Mouse (Mus musculus): ENCODE measurements around the gene Chrm3.
A peak's percentile ranks its signal among the peaks of the same experiment; 100 is the strongest.

Chrm3 gene

GRCm38 (mm10) chr13:10066829-10067618, 293.6 kb downstream of the Chrm3 start:
- DNase-seq: no peak

GRCm38 (mm10) chr13:10065776-10066175, 294.9 kb downstream of the Chrm3 start:
- DNase-seq: no peak

GRCm38 (mm10) chr13:10062681-10063080, 298.0 kb downstream of the Chrm3 start:
- DNase-seq: peak; percentile 39

GRCm38 (mm10) chr13:10058993-10059392, 301.7 kb downstream of the Chrm3 start:
- no peak for DNase-seq

GRCm38 (mm10) chr13:10057644-10058198, 302.9 kb downstream of the Chrm3 start:
- DNase-seq: no peak

DNA sequence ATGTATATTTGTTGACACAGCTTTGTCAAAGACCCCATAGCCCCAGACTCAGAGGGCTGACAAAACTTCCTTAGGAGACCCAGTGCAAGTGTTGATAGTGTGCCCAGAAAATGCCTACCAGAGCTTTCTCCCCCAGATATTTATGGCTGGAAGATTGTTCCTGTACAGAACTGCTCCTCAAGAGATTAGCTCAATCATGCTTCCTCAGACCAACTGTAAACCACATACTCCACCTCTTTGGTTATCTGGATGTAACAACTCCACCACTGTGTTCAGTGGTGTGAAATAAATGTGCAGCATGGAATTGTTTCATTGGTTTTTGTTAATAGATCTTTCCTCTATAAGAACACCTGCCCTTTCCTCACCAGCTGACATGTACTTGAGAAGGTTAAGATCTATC, 306.6 kb downstream of the Chrm3 start:
- no peak for DNase-seq

GRCm38 (mm10) chr13:10053301-10053889, 307.3 kb downstream of the Chrm3 start:
- no peak for DNase-seq

- no peak for DNase-seq
Observed at GRCm38 (mm10) chr13:10045651-10046350, 314.8 kb downstream of the Chrm3 start.

DNA sequence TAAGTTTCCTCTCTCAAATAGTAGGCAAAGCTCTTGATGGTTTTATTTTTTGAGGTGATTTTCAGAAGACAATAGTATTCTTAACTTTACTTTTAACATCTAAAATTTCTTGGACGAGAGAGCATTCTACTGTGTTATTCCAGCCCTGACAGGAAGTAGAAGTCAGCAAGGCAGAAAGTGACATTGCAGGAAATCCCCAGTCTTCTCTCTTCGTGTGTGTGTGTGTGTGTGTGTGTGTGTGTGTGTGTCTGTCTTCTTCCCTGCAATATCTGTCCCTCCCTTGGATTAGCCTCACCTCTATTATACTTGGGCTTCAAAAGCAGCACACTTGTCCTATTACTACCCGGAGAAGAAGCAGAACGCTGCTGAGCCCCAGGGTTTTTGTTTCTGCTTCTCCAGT, 316.6 kb downstream of the Chrm3 start:
- DNase-seq: peak; percentile 42

- no peak for DNase-seq
Observed at GRCm38 (mm10) chr13:10033570-10034399, 326.9 kb downstream of the Chrm3 start.

GRCm38 (mm10) chr13:10031547-10031946, 329.1 kb downstream of the Chrm3 start:
- DNase-seq: no peak

DNA sequence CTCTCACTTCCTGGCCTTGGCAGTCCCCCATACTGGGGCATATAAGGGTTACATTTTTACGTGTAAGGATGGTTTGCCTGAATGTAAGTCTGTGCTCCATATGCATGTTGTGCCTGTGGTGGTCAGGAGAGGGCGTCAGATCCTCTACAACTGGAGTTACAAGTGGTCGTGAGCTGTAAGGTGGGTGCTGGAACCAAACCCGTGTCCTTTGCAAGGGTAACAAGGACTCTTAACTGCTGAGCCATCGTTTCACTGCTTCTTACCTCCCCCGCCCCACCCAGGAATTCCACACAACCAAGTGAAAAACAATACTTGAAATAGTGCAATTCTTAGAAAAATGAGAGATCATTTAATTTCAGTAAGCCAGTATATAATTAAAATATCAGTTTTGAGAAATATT, 330.7 kb downstream of the Chrm3 start:
- DNase-seq: no peak

DNA sequence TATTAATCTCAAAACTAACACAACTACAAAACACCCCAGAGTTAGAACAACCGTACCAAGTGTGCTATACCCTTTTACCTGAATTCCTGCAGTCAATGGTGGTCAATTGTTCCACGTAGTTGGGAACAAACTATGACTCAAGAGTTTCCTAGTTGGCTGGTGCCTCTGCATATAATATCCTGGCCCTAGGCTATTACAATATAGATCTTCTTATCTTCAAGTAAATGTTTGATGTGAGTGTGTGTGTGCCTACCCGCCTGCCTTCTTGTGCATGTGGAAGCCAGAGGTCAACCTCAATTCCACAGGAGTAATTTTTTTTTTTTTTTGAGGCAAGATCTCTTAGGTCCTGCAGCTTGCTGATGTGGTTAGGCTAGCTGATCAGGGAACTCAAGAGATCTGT, 335.5 kb downstream of the Chrm3 start:
- no peak for DNase-seq

GRCm38 (mm10) chr13:10023112-10023511, 337.5 kb downstream of the Chrm3 start:
- no peak for DNase-seq

- DNase-seq: no peak
Observed at GRCm38 (mm10) chr13:10019252-10019651, 341.4 kb downstream of the Chrm3 start.

GRCm38 (mm10) chr13:10002916-10003315, 357.7 kb downstream of the Chrm3 start:
- no peak for DNase-seq

- no peak for DNase-seq
Observed at GRCm38 (mm10) chr13:9997664-9998328, 362.9 kb downstream of the Chrm3 start.

- DNase-seq: no peak
Observed at GRCm38 (mm10) chr13:9995852-9996251, 364.8 kb downstream of the Chrm3 start.

GRCm38 (mm10) chr13:9993571-9993970, 367.1 kb downstream of the Chrm3 start:
- no peak for DNase-seq

GRCm38 (mm10) chr13:9992640-9993039, 368.0 kb downstream of the Chrm3 start:
- no peak for DNase-seq

GRCm38 (mm10) chr13:9985648-9986047, 375.0 kb downstream of the Chrm3 start:
- no peak for DNase-seq

- peak; percentile 11 for DNase-seq
Observed at GRCm38 (mm10) chr13:9983293-9983692, 377.4 kb downstream of the Chrm3 start.

Measured in kidney, postnatal 10 days (tissue).